Mouse (Mus musculus) central nervous system, embryonic 11.5 days (tissue): Measurements from ENCODE around the gene Zfp948. TPM values are rescaled to one million over a fixed set of nuclear protein-coding genes. Genes with fewer than 3 reads are reported as not detected.

ENCODE experiments used
- polyA plus RNA-seq: library from polyadenylated mRNA; depleted of rRNA; stranded (reverse); fragments of >200 nt; gene quantifications from 2 replicates; pipeline ENCODE4 v1.2.3, GENCODE M21; 2012; rRNA removed

Zfp948 gene
- polyA plus RNA-seq = 8.3 and 15.7 TPM in 2 replicates

DNA sequence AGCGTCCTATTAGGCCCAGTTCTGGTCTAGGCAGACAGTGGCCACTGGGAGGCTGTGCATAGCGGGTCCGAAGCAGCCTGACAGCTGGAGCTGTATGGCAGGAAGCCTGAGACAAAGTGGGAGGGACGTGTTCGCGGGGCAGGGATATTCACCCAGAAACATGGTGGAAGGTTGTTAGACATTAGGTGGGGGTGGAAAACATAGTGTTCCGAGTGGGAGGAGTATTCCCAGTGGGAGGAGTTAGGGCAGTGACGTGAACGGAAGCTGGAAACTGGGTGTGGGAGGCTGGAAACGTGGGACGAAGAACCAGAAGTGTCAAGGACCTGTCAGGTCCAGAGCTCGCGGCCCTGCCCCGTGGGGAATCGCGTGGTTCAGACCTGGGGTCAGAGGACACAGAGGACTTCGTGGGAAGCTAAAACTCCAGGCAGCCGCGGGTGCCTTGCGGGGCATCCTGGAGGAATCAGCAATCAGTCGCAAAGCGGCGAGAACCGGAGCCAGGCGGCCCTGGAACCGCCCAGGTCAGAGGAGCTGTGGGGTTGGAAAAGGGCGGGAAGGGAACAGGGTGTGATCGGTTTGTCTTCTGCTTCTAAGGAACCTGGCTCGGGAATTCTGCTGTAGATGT, at the start of gene Zfp948:
TSS of gene Zfp948 (plus strand) at position 281 of the 622 bp plus-strand sequence.

DNA sequence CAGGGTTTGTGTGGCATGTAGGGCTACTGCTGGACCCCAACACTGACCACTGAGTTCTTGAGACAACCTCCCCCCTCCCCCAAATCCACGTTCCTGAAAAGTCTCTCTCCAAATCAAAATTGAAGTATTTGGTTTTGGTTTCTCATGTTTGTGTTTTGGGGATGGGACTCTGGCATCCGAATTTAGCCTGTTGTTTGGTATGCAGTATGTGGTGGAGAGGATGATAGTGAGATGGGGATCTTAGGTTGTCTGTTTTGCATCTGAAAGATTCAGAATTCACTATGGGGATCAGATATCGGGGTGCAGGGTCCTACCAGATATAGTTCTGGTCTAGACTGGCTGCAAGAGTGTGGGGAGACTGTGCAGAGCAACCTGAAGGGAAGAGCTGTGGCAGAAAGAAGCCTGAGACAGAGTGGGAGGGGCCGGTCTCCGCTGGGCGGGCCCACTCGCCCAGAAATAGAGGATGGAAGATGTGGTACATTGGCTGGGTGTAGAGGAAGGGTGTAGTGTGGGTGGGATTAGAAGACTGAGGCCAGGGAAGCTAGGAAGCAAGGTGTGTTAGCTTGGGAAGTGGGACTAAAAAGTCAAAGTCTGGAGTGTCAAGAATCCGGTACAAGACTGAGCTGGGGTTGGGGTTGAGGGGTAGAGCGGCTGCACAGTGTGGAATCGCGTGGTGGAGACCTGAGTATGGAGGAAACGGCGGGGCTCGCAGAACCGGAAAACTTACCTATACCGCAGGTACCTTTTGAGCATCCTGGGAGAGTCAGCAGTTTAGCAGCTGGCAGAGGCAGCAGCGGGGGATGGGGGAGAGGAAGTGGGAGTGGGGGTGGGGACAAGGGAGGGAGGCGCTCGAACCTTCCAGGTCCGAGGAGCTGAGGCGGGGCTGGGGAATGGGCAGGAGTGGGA, 31.5 kb upstream of the Zfp948 start, which contains the start of gene Zfp52:
TSS of gene Zfp52 (plus strand) at position 444 of the 906 bp plus-strand sequence.

Other genes starting within 250 kb of the Zfp948 start
- gene Zfp677, start 183.3 kb upstream of the Zfp948 start, polyA plus RNA-seq = 0.94 and 2.3 TPM in 2 replicates
- gene Zfp54, start 143.8 kb upstream of the Zfp948 start, polyA plus RNA-seq = 1.6 and 2.2 TPM in 2 replicates
- gene Zfp51, start 116.6 kb upstream of the Zfp948 start, polyA plus RNA-seq = 3.8 and 8.1 TPM in 2 replicates
- gene Zfp53, start 78.0 kb upstream of the Zfp948 start, polyA plus RNA-seq = 3.2 and 5.2 TPM in 2 replicates
- 1.1 and 2.3 TPM in 2 replicates for gene Zfp52, start 31.5 kb upstream of the Zfp948 start, polyA plus RNA-seq
- gene Zfp983, start 83.6 kb downstream of the Zfp948 start, polyA plus RNA-seq = 3.3 and 6.0 TPM in 2 replicates
- 4.4 and 5.4 TPM in 2 replicates for gene Gm10226, start 124.9 kb downstream of the Zfp948 start, polyA plus RNA-seq
- 12.0 and 21.9 TPM in 2 replicates for gene Zfp760, start 140.7 kb downstream of the Zfp948 start, polyA plus RNA-seq
- 7.7 and 8.1 TPM in 2 replicates for gene Zfp229, start 163.8 kb downstream of the Zfp948 start, polyA plus RNA-seq